Mouse (Mus musculus) ES-E14 (cell line): ENCODE results near the gene Btk.

Experiments
- CHD2 ChIP-seq: IDR thresholded peaks from 2 replicates; pipeline ENCODE4 v1.6.1; 2014; ENCODE audit warnings: mild to moderate bottlenecking, low read depth, low read length, inconsistent platforms
- HCFC1 ChIP-seq: IDR thresholded peaks from 2 replicates; pipeline ENCODE4 v1.6.1; 2012; ENCODE audit warnings: low read length, inconsistent platforms, borderline replicate concordance; ENCODE audit not compliant: insufficient read depth
- MAFK ChIP-seq: IDR thresholded peaks from 2 replicates; pipeline ENCODE4 v1.6.1; 2014; ENCODE audit warnings: mild to moderate bottlenecking, low read depth, low read length, inconsistent platforms; ENCODE audit not compliant: insufficient read depth
- ZC3H11A ChIP-seq: IDR thresholded peaks from 2 replicates; pipeline ENCODE4 v1.6.1; 2012; ENCODE audit warnings: low read depth, mild to moderate bottlenecking, inconsistent platforms, low read length, borderline replicate concordance

GRCm38 (mm10) chrX:134533346-134533745, 50.0 kb downstream of the Btk start:
- TF ChIP-seq MAFK (no peak), HCFC1 (no peak), ZC3H11A (no peak), CHD2 (no peak)
